Mouse (Mus musculus): ENCODE data around the gene Naa20.

- TF ChIP-seq EP300 (optimal IDR thresholded peaks at IDR 0.05) (no peak), CTCF (IDR thresholded peaks at IDR 0.05; ENCODE audit: low read depth) (no peak)
Measured at GRCm38 (mm10) chr2:145936975-145937374, 35.1 kb downstream of the Naa20 start.
